Mouse (Mus musculus) liver, adult 2 months (tissue): ENCODE results near the gene Nt5c3b. TPM values are rescaled to one million over a fixed set of nuclear protein-coding genes. Genes with fewer than 3 reads are reported as not detected.

Experiments used
- DNase-seq: peaks from one replicate; pipeline ENCODE4 v3.0.0-alpha.2; 2011; ENCODE audit warnings: low read depth, low spot score; ENCODE audit errors: extremely low read depth
- H3K27ac ChIP-seq: fragments of 200-500 bp; replicated peaks from 2 replicates; pipeline ENCODE4 v1.5.1; 2012; ENCODE audit warnings: low read depth, mild to moderate bottlenecking, control low read depth, inconsistent platforms, low read length; ENCODE audit not compliant: insufficient read depth
- H3K27me3 ChIP-seq: fragments of 200-500 bp; 2 replicates; pipeline ENCODE4 v1.6.1; 2012; ENCODE audit warnings: mild to moderate bottlenecking, moderate library complexity, low read length, inconsistent platforms; ENCODE audit not compliant: control insufficient read depth, insufficient read depth
- H3K36me3 ChIP-seq: fragments of 200-500 bp; 2 replicates; pipeline ENCODE4 v1.6.1; 2012; ENCODE audit warnings: low read length, inconsistent platforms; ENCODE audit not compliant: control insufficient read depth, insufficient read depth
- H3K4me1 ChIP-seq: fragments of 200-500 bp; 2 replicates; pipeline ENCODE4 v1.6.1; 2011; ENCODE audit warnings: low read length; ENCODE audit not compliant: control insufficient read depth, insufficient read depth
- H3K4me3 ChIP-seq: fragments of 200-500 bp; 2 replicates; pipeline ENCODE4 v1.5.1; 2011; ENCODE audit warnings: low read depth, mild to moderate bottlenecking, control low read depth, low read length, moderate library complexity; ENCODE audit not compliant: insufficient read depth
- H3K79me2 ChIP-seq: fragments of 200-500 bp; 2 replicates; pipeline ENCODE4 v1.6.1; 2012; ENCODE audit warnings: inconsistent platforms, mild to moderate bottlenecking, low read length, moderate library complexity; ENCODE audit not compliant: control insufficient read depth, insufficient read depth
- H3K9ac ChIP-seq: fragments of 200-500 bp; 2 replicates; pipeline ENCODE4 v1.6.1; 2012; ENCODE audit warnings: low read depth, mild to moderate bottlenecking, control low read depth, inconsistent platforms, low read length
- CTCF ChIP-seq: fragments of 200-500 bp; IDR thresholded peaks from 2 replicates; pipeline ENCODE4 v1.5.1; 2011; ENCODE audit warnings: low read depth, low read length, control low read depth
- POLR2A ChIP-seq: fragments of 200-500 bp; IDR thresholded peaks from 2 replicates; pipeline ENCODE4 v1.6.1; 2011; ENCODE audit warnings: low read length, control low read depth; ENCODE audit not compliant: insufficient read depth; ENCODE audit errors: extremely low read depth
- WGBS: fragments of 180-500 bp; shearing (Covaris S2); methylation state at CpG from one replicate; pipeline ENCODE4 v1.1.7; 2018; 5-methylcytosine and 5-hydroxymethylcytosine counted together
- polyA plus RNA-seq: library from polyadenylated mRNA; depleted of rRNA; stranded (reverse); fragments of >200 nt; gene quantifications from 2 replicates; pipeline ENCODE4 v1.2.3, GENCODE M21; 2012
- total RNA-seq: library from RNA; depleted of rRNA; stranded (reverse); fragments of >200 nt; gene quantifications from 2 replicates; pipeline ENCODE4 v1.2.3, GENCODE M21; 2014

The Nt5c3b gene
- total and polyA plus RNA-seq, 2 experiments: 4.4 to 4.8 TPM

GRCm38 (mm10) chr11:100413541-100413940, 28.1 kb downstream of the Nt5c3b start:
- 0 out of 2 replicates have a peak, but pooled peaks cover 4% of the 10 kb centered on the region for H3K4me1 ChIP-seq
- no peak overlapping the region for H3K4me3 ChIP-seq
- no peaks in the 10 kb centered on the region for H3K27me3 ChIP-seq
- no peak for DNase-seq
- WGBS: 94% methylated on average over 11 of the region's 11 CpGs
- no peaks in the 10 kb centered on the region for H3K36me3 ChIP-seq
- no peak overlapping the region for H3K27ac ChIP-seq
- TF ChIP-seq POLR2A (no peak), CTCF (no peak)
- H3K9ac ChIP-seq: no peak overlapping the region
- no peaks in the 10 kb centered on the region for H3K79me2 ChIP-seq

GRCm38 (mm10) chr11:100411736-100412135, 29.9 kb downstream of the Nt5c3b start:
- no peak for DNase-seq
- Histone ChIP-seq H3K9ac (no peak overlapping the region), H3K27ac (no peak overlapping the region), H3K4me1 (0 out of 2 replicates have a peak, but pooled peaks cover 4% of the 10 kb centered on the region), H3K27me3 (no peaks in the 10 kb centered on the region), H3K79me2 (no peaks in the 10 kb centered on the region), H3K4me3 (no peak overlapping the region), H3K36me3 (no peaks in the 10 kb centered on the region)
- WGBS: 86% methylated on average over 11 of the region's 11 CpGs
- TF ChIP-seq POLR2A: no peak
- TF ChIP-seq CTCF: no peak

- no peak overlapping the region for H3K9ac ChIP-seq
- H3K27ac ChIP-seq: no peak overlapping the region
- H3K4me1 ChIP-seq: 0 out of 2 replicates have a peak, but pooled peaks cover 1% of the 10 kb centered on the region
- H3K79me2 ChIP-seq: no peaks in the 10 kb centered on the region
- H3K4me3 ChIP-seq: no peak overlapping the region
- no peak for DNase-seq
- no peaks in the 10 kb centered on the region for H3K36me3 ChIP-seq
- TF ChIP-seq POLR2A (no peak), CTCF (no peak)
- H3K27me3 ChIP-seq: no peaks in the 10 kb centered on the region
- WGBS: 95% methylated on average over 3 of the region's 3 CpGs
Observed at GRCm38 (mm10) chr11:100409686-100410085, 31.9 kb downstream of the Nt5c3b start.

GRCm38 (mm10) chr11:100408835-100409462, 32.7 kb downstream of the Nt5c3b start:
- Histone ChIP-seq H3K4me3 (no peak overlapping the region), H3K36me3 (no peaks in the 10 kb centered on the region), H3K79me2 (no peaks in the 10 kb centered on the region), H3K4me1 (no peaks in the 10 kb centered on the region), H3K9ac (no peak overlapping the region), H3K27me3 (no peaks in the 10 kb centered on the region), H3K27ac (no peak overlapping the region)
- 93% methylated on average over 12 of the region's 12 CpGs for WGBS
- DNase-seq: no peak
- TF ChIP-seq POLR2A: no peak
- TF ChIP-seq CTCF: no peak

- TF ChIP-seq POLR2A: no peak
- peak; percentile 81 for TF ChIP-seq CTCF
- WGBS: 38% methylated on average over 10 of the region's 10 CpGs
- Histone ChIP-seq H3K4me1 (no peaks in the 10 kb centered on the region), H3K79me2 (no peaks in the 10 kb centered on the region), H3K27ac (no peak overlapping the region), H3K9ac (no peak overlapping the region), H3K36me3 (no peaks in the 10 kb centered on the region), H3K27me3 (no peaks in the 10 kb centered on the region), H3K4me3 (no peak overlapping the region)
- peak; percentile 46 for DNase-seq
Observed at GRCm38 (mm10) chr11:100408076-100408834, 33.4 kb downstream of the Nt5c3b start.
